Mouse (Mus musculus): ENCODE results near the gene Txn2.

Txn2 gene

DNA sequence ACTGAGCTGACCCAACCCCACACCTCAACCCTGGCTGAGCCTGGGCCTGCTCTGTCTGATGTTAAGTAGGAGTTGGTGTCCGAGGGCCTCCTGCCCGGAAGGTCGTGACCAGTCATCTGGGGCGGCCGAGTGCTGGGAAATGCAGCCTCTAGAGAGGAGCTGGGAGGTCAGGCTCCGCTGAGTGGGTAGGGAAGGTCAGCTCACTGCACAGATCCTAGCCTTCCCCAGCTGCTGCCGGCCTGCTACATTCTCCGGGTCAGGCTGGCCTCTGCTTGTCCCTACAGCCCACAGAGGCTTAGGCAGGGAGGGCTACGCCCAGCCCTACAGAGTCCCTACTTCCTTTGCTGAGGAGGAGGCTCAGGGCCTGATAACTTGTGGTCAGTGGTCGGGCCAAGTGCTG lies 22.3 kb downstream of the Txn2 start:
- DNase-seq (ENCODE audit: low spot score): no peak

DNA sequence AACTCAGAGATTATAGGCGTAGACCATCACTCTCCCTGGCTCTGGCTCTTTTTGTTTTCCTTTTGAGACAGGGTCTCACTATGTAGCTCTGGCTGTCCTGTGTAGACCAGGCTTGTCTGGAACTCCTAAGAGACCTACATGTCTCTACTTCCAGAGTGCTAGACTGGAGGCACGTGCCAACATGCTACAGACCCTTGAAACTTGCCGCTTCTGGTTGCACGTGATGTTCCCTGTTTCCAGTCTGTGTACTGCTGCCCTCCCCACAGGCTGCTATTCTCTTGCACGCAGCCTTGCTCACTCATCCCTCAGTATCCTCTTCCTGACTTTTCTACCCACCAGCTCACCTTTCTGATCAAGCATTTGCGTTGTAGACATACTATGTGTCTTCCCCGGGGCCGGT lies 22.7 kb downstream of the Txn2 start:
- DNase-seq (ENCODE audit: low spot score): no peak

DNA sequence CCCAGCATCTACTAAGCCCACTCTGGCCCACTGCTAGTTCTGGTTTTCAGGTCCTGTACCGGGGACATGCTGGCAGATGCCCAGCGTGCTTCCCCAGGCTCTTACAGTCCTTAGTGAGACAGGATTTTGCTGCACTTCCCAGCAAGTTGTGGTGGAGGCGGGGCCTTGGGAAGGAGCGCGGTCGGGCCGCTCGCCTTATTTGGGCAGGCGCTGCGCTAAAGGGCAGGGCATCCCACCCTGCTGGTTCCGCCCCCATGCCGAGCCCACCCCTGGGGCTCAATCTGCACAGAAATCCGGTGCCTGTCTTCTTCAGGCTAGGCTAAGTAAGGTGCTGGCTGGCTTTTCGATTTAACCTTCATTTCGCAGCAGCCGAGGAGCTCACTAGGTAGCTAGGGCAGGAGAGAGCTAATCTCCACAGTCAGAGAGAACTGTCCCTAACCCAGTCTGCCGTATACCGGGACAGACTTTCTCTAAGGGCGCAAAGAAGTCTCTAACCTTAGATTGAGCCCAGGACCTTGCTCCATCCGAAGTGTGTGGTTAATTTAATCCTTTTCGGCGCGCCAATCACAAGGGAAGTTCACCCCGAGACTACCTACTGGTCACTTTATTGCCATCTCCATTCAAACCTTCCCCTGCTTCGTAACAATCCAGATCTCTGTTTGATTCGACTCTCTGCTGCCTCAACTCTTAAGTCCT lies 23.4 kb downstream of the Txn2 start:
- peak; percentile 64 for DNase-seq (ENCODE audit: low spot score)

DNA sequence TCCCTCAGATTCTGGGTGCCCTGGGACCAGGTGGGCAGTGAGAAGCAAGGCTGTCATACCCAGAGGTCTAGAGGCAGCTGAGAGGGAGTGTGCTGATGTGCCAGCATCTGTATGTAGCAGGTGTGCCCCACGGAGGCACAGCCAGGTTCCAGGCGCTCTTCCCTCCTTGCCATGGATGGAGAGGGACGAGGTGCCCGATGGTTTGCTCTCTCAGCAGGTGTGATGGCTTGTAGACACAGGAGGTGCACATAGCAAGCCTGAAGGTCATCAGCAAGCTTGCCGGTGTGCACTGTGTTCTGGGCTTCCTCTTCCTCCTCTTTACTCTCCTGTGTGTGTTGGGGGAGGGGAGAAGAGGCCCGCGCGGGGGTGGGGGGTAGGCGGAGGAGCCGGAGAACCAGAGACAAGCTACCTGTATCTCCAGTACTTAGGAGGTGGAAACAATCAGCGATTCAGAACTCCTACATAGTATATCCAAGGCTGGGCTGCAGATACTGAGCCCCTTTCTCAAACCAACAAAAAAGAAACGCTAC lies 24.4 kb downstream of the Txn2 start:
- no peak for DNase-seq (ENCODE audit: low spot score)

DNA sequence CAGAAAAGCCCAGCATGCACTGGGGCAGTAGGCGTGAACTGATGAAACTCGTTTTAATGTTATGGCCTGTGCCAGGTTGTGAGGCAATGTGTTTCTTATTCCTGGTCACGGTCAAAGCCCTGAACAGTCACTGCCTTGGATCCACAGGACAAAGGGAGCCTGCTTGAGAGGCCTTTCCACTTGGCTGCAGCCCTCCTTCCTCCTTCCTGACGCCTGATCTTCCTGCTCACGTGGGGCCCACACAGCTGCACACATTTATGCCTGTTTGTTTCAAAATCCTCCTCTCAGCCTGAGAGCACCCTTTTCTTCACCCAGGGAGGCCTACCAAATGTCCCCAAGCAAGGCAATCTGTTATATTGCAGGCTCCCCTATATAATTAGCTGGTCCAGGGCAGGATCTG lies 25.6 kb downstream of the Txn2 start:
- no peak for DNase-seq (ENCODE audit: low spot score)

DNA sequence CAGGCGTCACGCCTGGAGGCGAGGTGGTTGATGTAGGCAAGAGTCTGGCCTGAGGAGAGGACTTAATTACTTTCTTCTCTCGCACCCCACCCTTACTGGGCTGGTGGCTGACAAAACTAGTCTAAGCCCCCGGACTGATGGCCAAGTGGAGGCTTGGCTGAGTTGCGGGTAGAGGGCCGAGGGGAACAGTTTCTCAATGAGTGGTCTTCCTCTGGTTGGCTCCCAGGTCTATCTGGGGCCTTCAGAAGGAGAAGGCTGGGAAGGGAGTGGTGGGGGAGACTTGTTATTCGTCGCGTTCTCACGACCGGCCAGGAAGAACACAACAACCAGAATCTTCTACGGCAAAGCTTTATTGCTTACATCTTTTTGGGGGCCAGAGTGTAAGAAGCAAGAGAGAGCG lies 33.9 kb downstream of the Txn2 start:
- DNase-seq (ENCODE audit: low spot score): no peak

DNA sequence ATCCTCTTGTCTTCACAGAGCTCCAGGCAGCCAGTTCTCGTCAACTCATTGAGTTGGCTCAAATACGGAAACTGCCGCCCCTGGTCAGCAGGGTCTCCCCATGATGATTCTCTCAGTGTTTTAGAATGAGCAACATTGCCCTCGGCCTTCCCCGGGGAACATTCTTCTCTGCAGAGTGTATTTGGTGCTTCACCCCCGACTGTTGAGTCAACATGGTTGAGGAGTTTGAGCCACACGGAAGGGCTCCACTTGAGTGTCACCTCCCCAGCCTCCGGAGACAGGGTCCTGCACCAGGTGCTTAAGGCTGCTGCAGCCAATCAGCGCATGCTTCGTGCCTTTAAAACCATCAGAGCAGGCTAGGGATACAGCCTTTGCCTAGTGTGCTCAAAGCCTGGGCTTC lies 35.5 kb downstream of the Txn2 start:
- no peak for DNase-seq (ENCODE audit: low spot score)

DNA sequence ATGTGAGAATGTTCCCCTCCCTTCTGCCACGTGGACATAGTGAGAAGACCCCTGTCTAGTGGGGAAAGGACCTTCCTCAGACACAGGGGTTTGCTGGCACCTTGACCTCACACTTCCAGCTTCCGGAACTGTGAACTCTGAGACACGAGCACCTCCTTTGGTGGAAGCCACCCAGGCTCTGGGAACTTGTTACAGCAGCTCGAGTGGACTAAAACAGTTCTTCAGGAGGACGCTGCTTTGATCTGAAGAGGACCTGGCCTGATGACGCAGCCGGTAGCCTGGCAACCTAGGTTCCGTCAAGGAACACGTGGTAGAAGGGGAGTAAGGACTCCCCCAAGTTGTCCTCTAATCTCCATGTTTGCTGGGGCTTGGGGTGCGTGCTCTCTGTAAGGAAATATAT lies 36.4 kb downstream of the Txn2 start:
- DNase-seq (ENCODE audit: low spot score): no peak

DNA sequence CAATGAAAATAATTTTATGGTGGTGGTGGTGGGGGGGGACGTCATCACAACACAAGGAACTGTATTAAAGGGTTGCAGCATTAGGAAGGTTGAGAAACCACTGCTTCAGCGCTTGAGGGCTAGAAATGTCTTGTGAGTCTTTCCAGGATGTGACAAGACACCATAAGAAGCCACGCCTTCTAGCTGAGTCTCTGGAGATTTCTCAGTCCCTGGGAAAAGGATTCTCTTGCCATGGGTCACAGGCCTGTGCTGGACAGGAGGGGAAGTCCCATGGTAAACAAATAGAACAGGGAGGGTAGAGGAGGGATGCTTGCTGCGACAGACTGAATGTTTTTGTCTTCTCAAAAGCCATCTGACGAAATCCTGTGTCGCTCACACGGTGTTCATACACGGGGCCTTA lies 37.0 kb downstream of the Txn2 start:
- no peak for DNase-seq (ENCODE audit: low spot score)

DNA sequence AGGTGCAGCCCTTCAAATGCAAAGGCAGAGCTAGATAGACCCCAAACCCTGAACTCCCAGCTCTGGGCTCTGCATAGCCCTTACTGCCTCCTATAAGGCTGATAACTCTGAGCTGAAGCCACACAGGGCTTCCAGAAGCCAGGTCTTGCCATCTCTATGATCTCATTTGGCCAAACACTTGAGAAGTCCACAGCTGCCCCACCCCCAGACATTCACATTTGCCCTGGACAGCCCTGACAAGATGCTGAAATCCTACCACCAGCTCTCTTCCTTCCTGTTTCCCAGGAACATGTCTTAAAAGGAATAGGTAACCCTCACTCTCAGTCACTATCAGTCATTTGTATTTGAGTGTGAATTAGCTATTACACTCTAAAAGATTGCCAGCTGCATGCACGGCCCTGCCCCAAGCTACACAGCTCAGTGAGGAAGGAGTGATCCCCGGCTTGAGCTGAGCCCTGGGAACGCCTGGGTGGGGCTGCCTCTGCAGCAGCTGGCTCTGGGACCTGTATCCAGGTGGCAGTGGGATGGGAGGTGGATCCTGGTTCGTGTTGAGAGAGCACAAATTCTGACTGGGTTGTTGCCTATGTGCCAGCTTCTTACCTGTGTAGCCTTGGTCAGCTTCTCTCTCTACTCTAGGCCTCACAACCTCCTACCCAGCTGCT lies 38.9 kb downstream of the Txn2 start:
- no peak for DNase-seq (ENCODE audit: low spot score)

DNA sequence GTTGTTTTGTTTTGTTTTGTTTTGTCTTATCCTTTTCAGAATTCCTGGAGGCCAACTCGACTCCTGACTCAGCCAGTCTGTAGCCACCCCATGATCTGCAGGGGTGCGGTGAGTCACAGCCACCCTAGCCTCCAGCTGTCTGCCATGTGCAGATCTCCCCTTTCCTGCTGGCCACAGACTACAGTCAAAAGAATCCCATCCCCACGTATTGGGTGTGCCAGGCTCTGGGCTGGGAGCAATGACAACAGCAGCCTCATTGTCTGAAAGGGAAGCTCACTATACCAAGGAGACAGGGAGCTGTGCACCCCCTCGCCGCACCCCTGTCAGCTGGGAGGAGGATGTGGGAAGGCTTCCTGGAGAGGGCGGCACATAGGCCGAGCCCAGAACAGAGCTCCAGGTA lies 40.5 kb downstream of the Txn2 start:
- DNase-seq (ENCODE audit: low spot score): no peak

DNA sequence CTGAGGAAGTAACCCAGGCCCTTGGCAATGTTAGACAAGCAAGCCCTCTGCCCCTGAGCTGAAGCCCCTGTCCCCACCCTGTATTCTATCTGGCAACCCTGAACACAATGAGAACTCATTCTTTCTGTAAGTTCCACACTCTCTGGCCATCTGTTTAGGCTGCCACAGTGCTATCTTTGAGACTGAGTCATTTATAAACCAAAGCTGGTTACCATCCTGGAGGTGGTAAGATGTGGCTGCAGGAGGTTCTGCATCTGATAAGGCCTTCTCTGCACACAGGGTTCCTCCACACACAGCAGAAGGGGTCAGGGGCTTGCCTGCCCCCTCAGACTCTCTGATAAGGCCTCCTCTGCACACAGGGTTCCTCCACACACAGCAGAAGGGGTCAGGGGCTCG lies 41.7 kb downstream of the Txn2 start:
- DNase-seq (ENCODE audit: low spot score): no peak

DNA sequence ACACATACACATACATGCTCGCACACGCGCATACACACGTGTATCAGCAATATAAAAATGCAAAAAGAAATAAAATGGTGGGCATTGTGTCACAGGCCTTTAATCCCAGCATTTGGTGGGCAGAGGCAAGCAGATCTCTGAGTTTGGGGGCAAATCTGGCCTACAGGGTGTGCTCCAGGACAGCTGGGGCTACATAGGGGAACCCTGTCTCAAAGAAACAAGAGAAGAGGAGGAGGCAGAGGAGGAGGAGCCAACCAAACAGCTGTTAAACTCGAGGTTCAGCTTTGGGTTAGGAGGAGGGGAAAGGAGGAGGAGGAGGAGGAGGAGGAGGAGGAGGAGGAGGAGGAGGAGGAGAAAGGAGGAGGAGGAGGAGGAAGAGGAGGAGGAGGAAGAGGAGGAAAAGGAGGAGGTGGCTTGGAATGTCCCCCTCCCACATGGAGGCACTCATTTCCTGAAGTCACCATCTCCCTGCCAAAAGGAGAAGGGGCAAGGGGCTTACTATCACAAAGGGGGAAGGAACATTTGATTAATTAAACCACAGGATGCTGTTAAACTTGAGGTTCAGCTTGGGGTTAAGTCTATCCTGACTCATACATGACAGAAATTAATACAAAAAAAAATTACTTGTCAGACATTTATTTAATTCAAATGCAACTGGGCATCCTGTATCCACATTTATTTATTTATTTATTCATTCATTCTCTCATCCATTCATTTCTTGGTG lies 42.3 kb downstream of the Txn2 start:
- DNase-seq (ENCODE audit: low spot score): no peak

DNA sequence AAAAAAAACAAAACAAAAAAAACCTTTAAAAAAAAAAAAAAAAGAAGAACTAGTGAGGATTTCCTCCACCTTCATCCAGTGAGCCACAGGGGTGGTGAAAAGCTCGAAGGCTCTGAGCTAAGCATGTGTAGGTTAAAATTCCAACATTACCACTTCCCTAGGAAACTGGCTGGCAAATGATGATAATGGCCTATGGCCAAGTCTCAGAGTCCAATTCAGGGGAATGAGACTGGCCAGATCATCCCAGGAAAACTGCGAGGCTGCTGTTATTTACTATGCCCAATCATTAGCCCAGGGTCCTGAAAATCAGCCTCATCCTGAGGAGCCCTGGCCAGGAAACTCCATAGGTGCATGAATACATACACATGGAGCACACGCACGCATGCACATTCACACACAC lies 42.9 kb downstream of the Txn2 start:
- no peak for DNase-seq (ENCODE audit: low spot score)

DNA sequence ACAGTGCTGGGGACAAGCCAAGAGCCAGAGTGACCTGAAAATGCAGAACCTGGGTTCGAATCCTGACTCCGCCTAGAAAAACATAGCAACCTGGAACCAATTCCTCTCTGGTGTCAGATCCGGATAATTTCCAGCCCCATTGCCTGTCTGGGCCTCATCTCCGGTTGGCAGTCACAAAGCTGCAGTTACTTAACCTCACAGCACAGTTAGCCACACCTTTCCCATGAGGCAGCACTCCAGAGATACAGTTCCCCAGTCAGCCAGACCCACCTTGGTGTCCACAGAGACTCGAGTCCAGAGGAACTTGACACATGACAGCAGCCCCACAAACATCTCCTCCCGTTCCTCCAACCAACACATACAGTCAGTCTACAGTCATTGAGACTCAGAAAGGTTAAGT lies 43.6 kb downstream of the Txn2 start:
- DNase-seq (ENCODE audit: low spot score): no peak

DNA sequence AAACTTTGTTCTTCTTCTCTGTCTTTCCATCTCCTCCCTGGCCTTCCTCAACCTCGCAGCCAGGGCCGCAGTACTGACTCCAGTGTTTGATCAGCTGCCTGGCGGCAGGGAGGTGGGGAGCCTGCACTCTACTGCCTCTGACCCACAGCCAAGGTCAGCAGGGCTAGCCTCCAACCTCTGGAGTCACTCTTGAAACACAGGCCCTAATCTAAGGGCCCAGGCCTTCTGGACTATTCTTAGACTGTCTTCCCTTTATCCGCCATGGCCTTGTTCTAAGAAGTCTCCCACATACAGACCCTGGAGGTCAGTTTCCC lies 45.2 kb downstream of the Txn2 start:
- DNase-seq (ENCODE audit: low spot score): no peak

DNA sequence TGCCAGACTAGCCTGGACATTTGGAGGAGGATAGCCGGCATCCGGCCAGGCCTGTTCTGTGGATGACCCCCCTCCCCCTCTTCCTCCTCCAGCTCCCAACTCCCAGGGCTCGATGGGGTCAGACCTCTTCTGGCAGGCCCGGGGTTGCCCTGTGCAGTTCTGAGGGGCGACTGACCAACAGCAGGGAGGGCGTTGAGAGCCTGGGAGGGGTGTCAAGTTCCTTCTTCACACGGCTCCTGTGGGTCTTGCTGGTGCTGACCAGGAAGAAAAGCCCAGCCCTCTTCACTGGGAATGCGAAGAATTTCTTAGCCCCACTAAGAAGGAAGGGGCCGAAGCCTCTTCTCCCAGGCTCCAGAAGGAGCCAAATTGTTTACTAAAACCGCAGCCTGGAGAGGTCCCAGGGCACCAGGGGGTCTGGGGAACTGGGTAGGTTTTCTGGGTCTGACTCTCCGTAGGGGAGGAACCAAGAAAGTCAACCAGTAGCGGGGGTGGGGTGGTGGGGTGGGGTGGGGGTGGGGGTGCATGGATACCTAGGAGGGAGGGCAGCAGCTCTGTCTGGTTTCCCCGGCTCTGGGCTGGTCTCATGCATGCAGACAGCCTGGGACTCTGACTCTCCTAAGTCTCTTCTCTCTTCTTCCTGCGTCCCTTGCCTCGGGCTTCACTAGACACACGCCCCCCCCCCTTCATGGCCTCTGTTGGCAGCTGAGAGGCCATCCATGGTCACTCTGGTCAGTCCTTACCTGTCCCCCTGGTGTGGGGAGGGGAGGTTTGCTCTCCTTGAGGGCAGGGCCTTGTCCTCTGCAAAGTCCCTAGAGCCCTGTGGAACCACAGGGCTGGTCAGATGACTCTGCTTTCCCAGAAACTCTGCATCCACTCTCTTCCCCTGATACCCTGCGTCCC lies 45.8 kb downstream of the Txn2 start:
- DNase-seq (ENCODE audit: low spot score): no peak

DNA sequence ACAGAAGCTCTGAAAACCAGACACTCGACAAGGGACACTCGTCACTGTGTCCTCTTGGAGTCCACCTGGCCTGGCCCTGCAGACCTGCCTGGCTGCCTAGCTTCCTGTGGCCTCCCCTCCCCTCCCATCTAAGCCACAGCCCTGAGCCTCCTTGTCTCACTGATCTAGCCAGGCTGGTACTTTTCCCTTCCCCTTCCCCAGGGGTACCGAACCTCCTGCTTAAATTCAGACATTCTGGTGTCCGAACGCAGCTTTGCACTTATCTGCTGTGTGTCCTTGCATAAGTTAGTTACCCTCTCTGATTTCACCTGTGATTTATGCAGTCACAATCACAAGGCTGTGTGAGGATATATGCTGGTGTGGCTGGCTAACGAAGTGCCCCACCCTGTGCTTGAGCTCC lies 46.5 kb downstream of the Txn2 start:
- DNase-seq (ENCODE audit: low spot score): no peak

DNA sequence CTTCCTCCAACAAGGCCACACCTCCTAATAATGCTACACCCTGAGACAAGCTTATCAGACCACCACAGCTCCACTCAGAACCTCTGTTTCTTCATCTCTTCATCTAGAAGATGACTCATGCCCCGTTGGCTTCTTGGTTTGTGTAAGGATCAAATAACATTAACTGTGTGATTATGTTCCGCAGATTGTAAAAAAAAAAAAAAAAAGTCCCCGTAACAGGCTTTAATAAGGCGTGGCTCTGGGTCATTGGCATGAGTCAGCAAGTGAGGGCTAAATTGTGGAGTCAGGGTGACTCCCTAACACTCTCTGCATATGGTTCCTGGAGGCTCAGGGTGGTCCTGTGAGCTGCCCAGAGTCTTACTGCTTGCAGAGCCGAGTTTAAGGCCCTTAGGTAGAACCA lies 47.1 kb downstream of the Txn2 start:
- no peak for DNase-seq (ENCODE audit: low spot score)

DNA sequence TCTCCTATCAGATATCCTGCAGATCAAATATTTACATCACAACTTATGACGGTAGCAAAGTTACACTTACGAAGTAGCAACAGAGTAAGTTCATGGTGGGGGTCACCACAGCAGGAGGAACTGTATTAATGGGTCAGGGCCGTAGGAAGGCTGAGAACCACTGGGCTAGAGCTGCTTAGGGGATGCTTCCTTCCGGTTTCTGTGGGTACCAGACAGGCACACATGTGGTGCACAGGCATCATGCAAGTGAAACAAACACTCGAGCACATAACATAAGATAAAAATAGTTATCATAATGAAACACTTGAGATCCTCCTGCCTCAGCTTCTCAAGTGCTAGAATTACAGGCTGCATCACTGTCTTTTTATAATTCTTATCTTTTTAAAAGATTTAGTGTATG lies 48.1 kb downstream of the Txn2 start:
- no peak for DNase-seq (ENCODE audit: low spot score)

DNA sequence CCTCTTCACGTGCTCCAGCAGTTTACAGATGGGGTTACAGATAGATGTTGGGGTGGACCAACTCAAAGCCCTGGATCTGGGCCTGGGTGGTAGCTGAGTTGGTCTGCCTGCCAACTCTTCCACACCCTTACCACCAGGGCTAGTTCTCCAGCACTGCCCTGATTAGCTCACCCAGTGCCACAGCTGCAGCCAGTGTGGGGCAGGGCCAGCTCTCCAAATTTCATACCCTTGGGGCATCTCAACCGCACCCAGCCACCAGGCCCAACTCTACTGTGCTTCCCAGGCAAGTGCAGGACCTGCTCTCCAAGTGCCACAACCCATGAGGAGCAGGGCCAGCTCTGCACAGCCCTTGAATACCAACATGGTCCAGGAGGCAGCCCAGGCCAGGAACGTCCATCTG lies 49.0 kb downstream of the Txn2 start:
- no peak for DNase-seq (ENCODE audit: low spot score)

DNA sequence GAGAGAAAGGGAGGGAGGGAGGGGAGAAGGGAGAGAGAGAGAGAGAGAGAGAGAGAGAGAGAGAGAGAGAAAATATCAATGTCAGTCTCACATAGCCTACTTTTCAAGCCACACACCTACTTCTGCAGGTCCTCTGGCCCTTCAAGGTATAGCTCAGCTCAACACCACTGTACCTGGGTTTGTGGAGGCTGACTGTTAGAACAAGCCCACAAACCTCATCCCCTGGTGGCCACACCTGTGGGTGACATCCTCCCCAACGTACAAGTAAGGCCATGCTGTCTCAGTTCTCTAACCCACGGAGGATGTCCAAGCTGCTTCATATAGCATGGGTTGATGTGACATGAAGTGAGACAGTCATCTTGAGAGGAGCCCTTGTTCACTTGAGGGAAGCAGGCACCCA lies 51.6 kb downstream of the Txn2 start:
- DNase-seq (ENCODE audit: low spot score): no peak

DNA sequence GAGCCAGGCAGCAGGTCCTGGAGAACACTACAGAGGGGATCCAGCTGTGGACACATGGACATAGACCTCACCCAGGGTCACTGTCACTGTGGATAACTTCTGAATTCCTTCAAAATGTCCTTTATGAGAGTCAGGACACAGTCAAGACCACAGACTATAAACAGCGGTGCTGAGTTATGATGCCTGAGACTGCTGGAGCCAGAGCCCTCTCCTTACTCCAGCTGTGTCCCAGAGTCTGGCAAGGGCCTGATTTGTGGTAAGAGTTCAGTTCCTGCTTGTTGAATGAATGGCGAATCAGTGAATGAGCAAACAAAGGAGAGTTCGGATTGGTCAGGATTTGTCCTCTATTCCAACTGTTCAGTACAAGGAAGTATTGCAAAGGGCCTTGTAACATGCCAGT lies 52.1 kb downstream of the Txn2 start:
- DNase-seq (ENCODE audit: low spot score): no peak
